Mouse (Mus musculus): ENCODE measurements around the gene Serpine2. TPM values are rescaled to one million over a fixed set of nuclear protein-coding genes. Genes with fewer than 3 reads are reported as not detected.
A peak's percentile ranks its signal among the peaks of the same experiment; 100 is the strongest.

The Serpine2 gene
- polyA plus RNA-seq, 1 experiment from 2014 or later = 314 TPM

GRCm38 (mm10) chr1:79856756-79857155 lies 4.2 kb downstream of the Serpine2 start:
- H3K9me3 ChIP-seq (replicated peaks) = no peaks in the 10 kb centered on the region
- H3K4me1 ChIP-seq = peaks cover 29% of the 10 kb centered on the region
- no peak for ATAC-seq (ENCODE audit: insufficient number of reproducible peaks, low FRiP score, low TSS enrichment, low read depth)
- H3K9ac ChIP-seq = no peak overlapping the region
- H3K27ac ChIP-seq (replicated peaks) = no peak overlapping the region
- H3K4me2 ChIP-seq (replicated peaks) = peak overlapping the region; percentile 93; the same call in 1 of the 2 replicates
- H3K27me3 ChIP-seq = no peaks in the 10 kb centered on the region
- 0 out of 2 replicates have a peak overlapping the region, but pooled peaks have one; percentile 65 for H3K4me3 ChIP-seq (replicated peaks)
- no peaks in the 10 kb centered on the region for H3K36me3 ChIP-seq
- 54% methylated on average over 4 of the region's 4 CpGs for WGBS

- WGBS = 90% methylated on average over 3 of the region's 3 CpGs
- H3K36me3 ChIP-seq = no peaks in the 10 kb centered on the region
- H3K27ac ChIP-seq (replicated peaks) = no peak overlapping the region
- ATAC-seq (ENCODE audit: insufficient number of reproducible peaks, low FRiP score, low TSS enrichment, low read depth) = no peak
- H3K9me3 ChIP-seq (replicated peaks) = no peaks in the 10 kb centered on the region
- H3K9ac ChIP-seq = no peak overlapping the region
- H3K4me1 ChIP-seq = no peaks in the 10 kb centered on the region; the same call in 1 of the 2 replicates
- no peak overlapping the region for H3K4me2 ChIP-seq (replicated peaks)
- H3K27me3 ChIP-seq = no peaks in the 10 kb centered on the region
- H3K4me3 ChIP-seq (replicated peaks) = no peak overlapping the region
Measured at GRCm38 (mm10) chr1:79853527-79853926, 7.5 kb downstream of the Serpine2 start.

- no peaks in the 10 kb centered on the region for H3K27me3 ChIP-seq
- H3K36me3 ChIP-seq = no peaks in the 10 kb centered on the region
- no peaks in the 10 kb centered on the region; the same call in 1 of the 2 replicates for H3K4me1 ChIP-seq
- H3K4me3 ChIP-seq (replicated peaks) = no peak overlapping the region
- no peak for ATAC-seq (ENCODE audit: insufficient number of reproducible peaks, low FRiP score, low TSS enrichment, low read depth)
- no peak overlapping the region for H3K9ac ChIP-seq
- 65% methylated on average over 10 of the region's 10 CpGs for WGBS
- no peaks in the 10 kb centered on the region for H3K9me3 ChIP-seq (replicated peaks)
- no peak overlapping the region for H3K4me2 ChIP-seq (replicated peaks)
- H3K27ac ChIP-seq (replicated peaks) = no peak overlapping the region
Measured at GRCm38 (mm10) chr1:79850341-79850740, 10.6 kb downstream of the Serpine2 start.

GRCm38 (mm10) chr1:79848663-79849062 lies 12.3 kb downstream of the Serpine2 start:
- WGBS = 78% methylated on average over 3 of the region's 3 CpGs
- no peaks in the 10 kb centered on the region for H3K27me3 ChIP-seq
- no peaks in the 10 kb centered on the region for H3K9me3 ChIP-seq (replicated peaks)
- H3K4me1 ChIP-seq = no peaks in the 10 kb centered on the region
- H3K4me3 ChIP-seq (replicated peaks) = no peak overlapping the region
- H3K27ac ChIP-seq (replicated peaks) = no peak overlapping the region
- no peak overlapping the region for H3K9ac ChIP-seq
- no peaks in the 10 kb centered on the region for H3K36me3 ChIP-seq
- no peak overlapping the region for H3K4me2 ChIP-seq (replicated peaks)
- ATAC-seq (ENCODE audit: insufficient number of reproducible peaks, low FRiP score, low TSS enrichment, low read depth) = no peak

GRCm38 (mm10) chr1:79846891-79847290 lies 14.1 kb downstream of the Serpine2 start:
- Histone ChIP-seq H3K27ac (replicated peaks) (no peak overlapping the region), H3K9ac (no peak overlapping the region), H3K4me3 (replicated peaks) (no peak overlapping the region), H3K4me2 (replicated peaks) (no peak overlapping the region), H3K27me3 (no peaks in the 10 kb centered on the region), H3K9me3 (replicated peaks) (no peaks in the 10 kb centered on the region), H3K36me3 (no peaks in the 10 kb centered on the region), H3K4me1 (no peaks in the 10 kb centered on the region)
- ATAC-seq (ENCODE audit: insufficient number of reproducible peaks, low FRiP score, low TSS enrichment, low read depth) = no peak
- WGBS = 79% methylated on average over 2 of the region's 2 CpGs

GRCm38 (mm10) chr1:79832719-79833404 lies 28.1 kb downstream of the Serpine2 start:
- H3K9ac ChIP-seq = no peak overlapping the region
- no peak overlapping the region for H3K4me3 ChIP-seq (replicated peaks)
- no peaks in the 10 kb centered on the region for H3K4me1 ChIP-seq
- 0 out of 2 replicates have a peak, but pooled peaks have one; percentile 65 for ATAC-seq (ENCODE audit: insufficient number of reproducible peaks, low FRiP score, low TSS enrichment, low read depth)
- H3K9me3 ChIP-seq (replicated peaks) = no peaks in the 10 kb centered on the region
- H3K4me2 ChIP-seq (replicated peaks) = no peak overlapping the region
- H3K27ac ChIP-seq (replicated peaks) = no peak overlapping the region
- no peaks in the 10 kb centered on the region for H3K27me3 ChIP-seq
- WGBS = 62% methylated on average over 16 of the region's 16 CpGs
- H3K36me3 ChIP-seq = no peaks in the 10 kb centered on the region

- WGBS = 62% methylated on average over 14 of the region's 14 CpGs
- Histone ChIP-seq H3K4me3 (replicated peaks) (0 out of 2 replicates have a peak overlapping the region, but pooled peaks have one; percentile 6), H3K27me3 (no peaks in the 10 kb centered on the region), H3K4me2 (replicated peaks) (0 out of 2 replicates have a peak overlapping the region, but pooled peaks have one; percentile 15), H3K4me1 (peaks cover 29% of the 10 kb centered on the region), H3K27ac (replicated peaks) (peak overlapping the region; percentile 58), H3K36me3 (0 out of 2 replicates have a peak, but pooled peaks cover 5% of the 10 kb centered on the region), H3K9ac (no peak overlapping the region), H3K9me3 (replicated peaks) (no peaks in the 10 kb centered on the region)
- ATAC-seq (ENCODE audit: insufficient number of reproducible peaks, low FRiP score, low TSS enrichment, low read depth) = no peak
Measured at GRCm38 (mm10) chr1:79823951-79824633, 36.9 kb downstream of the Serpine2 start.

GRCm38 (mm10) chr1:79822806-79823525 lies 38.0 kb downstream of the Serpine2 start:
- H3K36me3 ChIP-seq = 0 out of 2 replicates have a peak, but pooled peaks cover 5% of the 10 kb centered on the region
- peaks cover 29% of the 10 kb centered on the region for H3K4me1 ChIP-seq
- H3K27me3 ChIP-seq = no peaks in the 10 kb centered on the region
- no peak overlapping the region for H3K4me3 ChIP-seq (replicated peaks)
- WGBS = 58% methylated on average over 13 of the region's 13 CpGs
- H3K4me2 ChIP-seq (replicated peaks) = no peak overlapping the region
- H3K27ac ChIP-seq (replicated peaks) = no peak overlapping the region
- H3K9ac ChIP-seq = no peak overlapping the region
- H3K9me3 ChIP-seq (replicated peaks) = no peaks in the 10 kb centered on the region
- ATAC-seq (ENCODE audit: insufficient number of reproducible peaks, low FRiP score, low TSS enrichment, low read depth) = no peak

- no peak overlapping the region for H3K27ac ChIP-seq (replicated peaks)
- H3K4me3 ChIP-seq (replicated peaks) = no peak overlapping the region
- 0 out of 2 replicates have a peak, but pooled peaks cover 15% of the 10 kb centered on the region for H3K36me3 ChIP-seq
- WGBS = 88% methylated on average over 11 of the region's 11 CpGs
- H3K9me3 ChIP-seq (replicated peaks) = no peaks in the 10 kb centered on the region
- no peak overlapping the region for H3K4me2 ChIP-seq (replicated peaks)
- H3K4me1 ChIP-seq = peaks cover 19% of the 10 kb centered on the region
- ATAC-seq (ENCODE audit: insufficient number of reproducible peaks, low FRiP score, low TSS enrichment, low read depth) = no peak
- no peaks in the 10 kb centered on the region for H3K27me3 ChIP-seq
- H3K9ac ChIP-seq = no peak overlapping the region
Measured at GRCm38 (mm10) chr1:79819296-79819879, 41.6 kb downstream of the Serpine2 start.

- Histone ChIP-seq H3K27me3 (no peaks in the 10 kb centered on the region), H3K9me3 (replicated peaks) (no peaks in the 10 kb centered on the region), H3K4me1 (no peaks in the 10 kb centered on the region), H3K4me3 (replicated peaks) (no peak overlapping the region), H3K36me3 (0 out of 2 replicates have a peak, but pooled peaks cover 17% of the 10 kb centered on the region), H3K27ac (replicated peaks) (no peak overlapping the region), H3K4me2 (replicated peaks) (no peak overlapping the region), H3K9ac (no peak overlapping the region)
- ATAC-seq (ENCODE audit: insufficient number of reproducible peaks, low FRiP score, low TSS enrichment, low read depth) = no peak
- 88% methylated on average over 3 of the region's 3 CpGs for WGBS
Measured at GRCm38 (mm10) chr1:79815446-79815845, 45.5 kb downstream of the Serpine2 start.

All from embryonic facial prominence, embryonic 15.5 days (tissue).